Mouse (Mus musculus): ENCODE data around the gene Zfyve28. TPM values are rescaled to one million over a fixed set of nuclear protein-coding genes. Genes with fewer than 3 reads are reported as not detected.

Zfyve28 gene
- total and polyA plus RNA-seq, 2 experiments from 2014 or later: 3.0 to 10.0 TPM

DNA sequence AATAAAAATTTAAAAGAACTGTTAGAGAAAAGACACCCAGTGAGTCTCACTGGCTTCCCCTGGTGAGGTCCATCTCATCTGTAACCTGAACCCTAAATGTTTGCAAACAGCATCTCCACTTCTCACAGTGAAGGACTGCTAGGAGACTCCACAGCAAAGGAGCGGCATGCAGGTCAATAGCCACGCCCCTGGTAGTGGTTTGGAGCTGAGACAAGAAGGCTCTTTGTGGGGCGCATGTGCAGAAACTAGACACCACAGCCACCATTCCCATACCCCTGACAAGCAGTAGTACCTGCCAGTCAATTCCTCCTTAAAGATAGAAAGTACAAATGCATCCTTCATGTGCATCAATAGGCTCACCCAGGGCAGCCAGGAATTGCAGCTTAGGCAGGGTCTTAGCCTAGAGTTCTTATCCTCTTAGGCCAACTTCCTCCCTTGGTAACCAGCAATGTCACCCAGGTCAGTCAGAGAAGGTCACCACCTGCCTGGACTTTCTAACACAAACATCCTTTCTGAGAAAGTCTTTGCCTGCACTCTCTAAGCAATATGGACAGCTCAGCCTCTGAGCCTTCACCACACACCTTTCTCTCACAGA lies 4.0 kb downstream of the Zfyve28 start:
- no peak overlapping the region for H3K4me2 ChIP-seq (ENCODE audit: low read depth, low read length, poor library complexity, severe bottlenecking)
- no peaks in the 10 kb centered on the region for H3K36me3 ChIP-seq (ENCODE audit: insufficient read depth, low read length)
- H3K9ac ChIP-seq (replicated peaks; ENCODE audit: low read length, poor library complexity, severe bottlenecking): no peak overlapping the region
- DNase-seq (ENCODE audit: low spot score): no peak
- no peak for TF ChIP-seq CTCF (IDR thresholded peaks at IDR 0.05)
- no peak overlapping the region for H3K27ac ChIP-seq (ENCODE audit: low read depth, low read length)
- WGBS: 59% methylated on average over 3 of the region's 3 CpGs
- no peak overlapping the region for H3K4me3 ChIP-seq (ENCODE audit: low read depth, low read length)
- no peak for ATAC-seq (ENCODE audit: low FRiP score)
- H3K9me3 ChIP-seq (ENCODE audit: low read length): no peaks in the 10 kb centered on the region
- 0 out of 2 replicates have a peak, but pooled peaks cover 4% of the 10 kb centered on the region for H3K4me1 ChIP-seq (ENCODE audit: insufficient read depth, low read length)
- peaks cover 6% of the 10 kb centered on the region; the same call in 1 of the 2 replicates for H3K27me3 ChIP-seq (ENCODE audit: insufficient read depth, low read length)

DNA sequence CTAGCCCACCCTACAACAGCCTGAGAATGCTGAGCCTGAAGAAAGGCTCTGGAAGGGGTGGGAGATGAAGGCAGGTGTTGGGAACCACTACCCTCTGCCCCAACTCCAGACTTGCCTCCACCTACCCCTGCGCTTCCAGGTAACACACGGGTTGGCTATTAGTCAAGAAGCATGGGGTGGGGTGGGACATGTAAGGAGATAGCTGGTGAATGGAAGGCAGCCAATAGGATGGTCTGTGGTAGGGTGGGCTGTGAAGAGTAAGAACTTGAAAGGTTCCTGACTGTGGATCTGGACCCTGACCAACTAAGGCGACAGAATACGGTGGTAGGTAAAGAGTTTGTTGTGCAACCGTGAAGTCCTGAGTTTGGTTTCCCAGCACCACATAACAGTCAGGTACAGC lies 4.9 kb downstream of the Zfyve28 start:
- TF ChIP-seq CTCF (IDR thresholded peaks at IDR 0.05): no peak
- no peaks in the 10 kb centered on the region for H3K9me3 ChIP-seq (ENCODE audit: low read length)
- no peaks in the 10 kb centered on the region for H3K36me3 ChIP-seq (ENCODE audit: insufficient read depth, low read length)
- no peak for ATAC-seq (ENCODE audit: low FRiP score)
- 80% methylated on average over 5 of the region's 5 CpGs for WGBS
- H3K4me1 ChIP-seq (ENCODE audit: insufficient read depth, low read length): 0 out of 2 replicates have a peak, but pooled peaks cover 4% of the 10 kb centered on the region
- H3K4me3 ChIP-seq (ENCODE audit: low read depth, low read length): no peak overlapping the region
- H3K4me2 ChIP-seq (ENCODE audit: low read depth, low read length, poor library complexity, severe bottlenecking): no peak overlapping the region
- peaks cover 6% of the 10 kb centered on the region; the same call in 1 of the 2 replicates for H3K27me3 ChIP-seq (ENCODE audit: insufficient read depth, low read length)
- DNase-seq (ENCODE audit: low spot score): no peak
- H3K9ac ChIP-seq (replicated peaks; ENCODE audit: low read length, poor library complexity, severe bottlenecking): no peak overlapping the region
- H3K27ac ChIP-seq (ENCODE audit: low read depth, low read length): no peak overlapping the region

DNA sequence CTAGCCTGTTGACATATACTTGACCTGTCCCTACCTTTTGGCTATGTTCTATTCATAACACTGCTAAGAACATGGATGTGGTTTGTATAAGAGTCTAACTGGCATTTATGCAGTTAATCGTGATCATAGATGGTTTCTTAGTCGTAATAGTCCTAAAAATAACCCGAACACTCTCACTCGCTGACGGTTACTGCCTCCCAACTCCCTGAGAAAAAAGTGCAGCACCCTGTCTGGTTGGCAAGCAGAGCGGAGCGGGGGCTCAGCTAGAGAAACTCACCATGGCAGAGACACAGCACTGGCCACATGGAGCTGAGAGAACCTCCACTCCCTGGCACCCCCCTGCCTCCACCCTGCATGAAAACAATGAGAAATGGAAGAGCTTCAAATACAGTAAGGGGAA lies 7.3 kb downstream of the Zfyve28 start:
- WGBS: 77% methylated on average over 7 of the region's 7 CpGs
- H3K4me3 ChIP-seq (ENCODE audit: low read depth, low read length): no peak overlapping the region
- no peaks in the 10 kb centered on the region for H3K4me1 ChIP-seq (ENCODE audit: insufficient read depth, low read length)
- H3K9me3 ChIP-seq (ENCODE audit: low read length): no peaks in the 10 kb centered on the region
- H3K9ac ChIP-seq (replicated peaks; ENCODE audit: low read length, poor library complexity, severe bottlenecking): no peak overlapping the region
- DNase-seq (ENCODE audit: low spot score) (no peak), ATAC-seq (ENCODE audit: low FRiP score) (no peak)
- H3K4me2 ChIP-seq (ENCODE audit: low read depth, low read length, poor library complexity, severe bottlenecking): no peak overlapping the region
- H3K27me3 ChIP-seq (ENCODE audit: insufficient read depth, low read length): peaks cover 3% of the 10 kb centered on the region; the same call in 1 of the 2 replicates
- H3K36me3 ChIP-seq (ENCODE audit: insufficient read depth, low read length): no peaks in the 10 kb centered on the region
- TF ChIP-seq CTCF (IDR thresholded peaks at IDR 0.05): no peak
- no peak overlapping the region for H3K27ac ChIP-seq (ENCODE audit: low read depth, low read length)

DNA sequence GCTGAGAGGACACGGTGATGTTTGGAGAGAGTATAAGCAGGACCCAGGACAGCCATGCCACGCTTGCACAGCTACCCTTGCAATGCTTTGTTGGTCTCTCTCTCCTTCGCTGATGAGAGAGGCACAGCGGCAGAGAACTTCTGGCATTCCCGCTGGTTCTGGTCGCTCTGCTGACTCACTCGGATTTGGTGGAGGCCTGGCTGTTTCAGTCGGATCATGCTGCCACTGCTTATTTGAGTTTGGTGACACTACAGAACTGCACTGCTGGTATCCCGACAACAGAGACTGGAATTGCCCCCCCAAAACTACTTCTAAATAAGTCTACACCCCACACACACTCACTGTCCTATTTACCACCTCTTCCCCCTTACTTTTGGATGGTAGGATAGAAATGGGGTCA lies 9.0 kb downstream of the Zfyve28 start:
- Histone ChIP-seq H3K9me3 (ENCODE audit: low read length) (no peaks in the 10 kb centered on the region), H3K36me3 (ENCODE audit: insufficient read depth, low read length) (no peaks in the 10 kb centered on the region), H3K4me3 (ENCODE audit: low read depth, low read length) (no peak overlapping the region), H3K27ac (ENCODE audit: low read depth, low read length) (no peak overlapping the region), H3K4me1 (ENCODE audit: insufficient read depth, low read length) (no peaks in the 10 kb centered on the region), H3K4me2 (ENCODE audit: low read depth, low read length, poor library complexity, severe bottlenecking) (no peak overlapping the region), H3K27me3 (ENCODE audit: insufficient read depth, low read length) (no peaks in the 10 kb centered on the region), H3K9ac (replicated peaks; ENCODE audit: low read length, poor library complexity, severe bottlenecking) (no peak overlapping the region)
- WGBS: 88% methylated on average over 9 of the region's 9 CpGs
- DNase-seq (ENCODE audit: low spot score) (no peak), ATAC-seq (ENCODE audit: low FRiP score) (no peak)
- TF ChIP-seq CTCF (IDR thresholded peaks at IDR 0.05): no peak

DNA sequence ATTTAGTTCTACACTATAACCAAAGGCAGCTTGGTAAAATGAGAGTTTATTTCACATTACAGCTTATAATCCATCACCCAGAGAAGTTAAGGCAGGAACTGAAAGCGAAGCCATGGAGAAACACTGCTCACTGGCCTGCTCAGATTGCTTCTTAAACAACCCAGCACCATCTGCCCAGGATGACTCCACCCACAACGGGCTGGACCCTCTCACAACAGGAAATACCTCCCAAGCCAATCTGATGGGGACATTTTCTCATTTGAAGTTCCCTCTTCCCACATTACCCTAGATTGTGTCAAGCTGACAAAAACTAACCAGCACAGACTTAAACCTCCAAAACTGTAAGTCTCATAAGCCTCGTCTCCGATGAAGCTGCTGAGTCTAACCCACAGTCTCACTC lies 10.2 kb downstream of the Zfyve28 start:
- Histone ChIP-seq H3K4me1 (ENCODE audit: insufficient read depth, low read length) (no peaks in the 10 kb centered on the region), H3K9me3 (ENCODE audit: low read length) (no peaks in the 10 kb centered on the region), H3K4me3 (ENCODE audit: low read depth, low read length) (no peak overlapping the region), H3K9ac (replicated peaks; ENCODE audit: low read length, poor library complexity, severe bottlenecking) (no peak overlapping the region), H3K36me3 (ENCODE audit: insufficient read depth, low read length) (no peaks in the 10 kb centered on the region), H3K4me2 (ENCODE audit: low read depth, low read length, poor library complexity, severe bottlenecking) (no peak overlapping the region), H3K27me3 (ENCODE audit: insufficient read depth, low read length) (no peaks in the 10 kb centered on the region), H3K27ac (ENCODE audit: low read depth, low read length) (no peak overlapping the region)
- TF ChIP-seq CTCF (IDR thresholded peaks at IDR 0.05): no peak
- ATAC-seq (ENCODE audit: low FRiP score) (no peak), DNase-seq (ENCODE audit: low spot score) (no peak)
- 81% methylated on average over 4 of the region's 4 CpGs for WGBS

DNA sequence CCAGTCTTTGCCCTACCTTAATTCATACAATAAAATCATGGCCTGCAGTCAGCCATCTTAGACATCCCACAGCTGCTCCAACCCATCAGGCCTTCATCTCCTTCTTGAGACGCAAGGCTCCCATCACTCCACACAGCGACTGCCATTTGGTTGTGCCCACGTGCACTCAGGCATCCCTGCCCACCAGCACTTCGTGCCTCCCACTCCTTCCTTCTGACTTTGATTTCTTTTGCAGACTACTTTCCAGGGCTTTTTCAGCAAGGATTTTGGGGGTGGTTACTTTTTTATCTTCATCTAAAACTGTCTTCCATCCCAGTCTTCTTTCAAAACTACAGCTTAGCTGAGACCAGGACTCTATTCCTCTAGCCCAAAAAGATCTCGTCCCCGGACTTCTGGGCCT lies 11.5 kb downstream of the Zfyve28 start:
- Histone ChIP-seq H3K27ac (ENCODE audit: low read depth, low read length) (no peak overlapping the region), H3K27me3 (ENCODE audit: insufficient read depth, low read length) (no peaks in the 10 kb centered on the region), H3K4me1 (ENCODE audit: insufficient read depth, low read length) (no peaks in the 10 kb centered on the region), H3K9me3 (ENCODE audit: low read length) (no peaks in the 10 kb centered on the region), H3K4me2 (ENCODE audit: low read depth, low read length, poor library complexity, severe bottlenecking) (no peak overlapping the region), H3K36me3 (ENCODE audit: insufficient read depth, low read length) (no peaks in the 10 kb centered on the region), H3K4me3 (ENCODE audit: low read depth, low read length) (no peak overlapping the region), H3K9ac (replicated peaks; ENCODE audit: low read length, poor library complexity, severe bottlenecking) (no peak overlapping the region)
- TF ChIP-seq CTCF (IDR thresholded peaks at IDR 0.05): no peak
- ATAC-seq (ENCODE audit: low FRiP score) (no peak), DNase-seq (ENCODE audit: low spot score) (no peak)
- WGBS: 86% methylated on average over 6 of the region's 6 CpGs

All from midbrain, postnatal 0 days (tissue).